Comparison of ENCODE assay signal across 8 mouse cellular contexts in genomic region chr1:162548016-162548916, GRCm38 (mm10). TPM values are rescaled to one million over a fixed set of nuclear protein-coding genes. Genes with fewer than 3 reads are reported as not detected.
DNase-seq lines count a peak whose midpoint lies in the region; ATAC-seq and TF ChIP-seq lines count a peak whose summit lies in the region.

TSS of gene Mettl13 (minus strand) at chr1:162548551.

- H3K27ac ChIP-seq in hindbrain, embryonic 10.5 days = peak within 1 kb of the TSS; percentile 85
- peak within 1 kb of the TSS; percentile 39 for H3K27ac ChIP-seq in lung, postnatal 0 days (ENCODE audit: low read length)

- peaks cover 21% of the 10 kb centered on the region for H3K4me1 ChIP-seq in hindbrain, embryonic 10.5 days (replicated peaks)
- peaks cover 2% of the 10 kb centered on the region; the same call in 1 of the 2 replicates for H3K4me1 ChIP-seq in lung, postnatal 0 days (ENCODE audit: insufficient read depth, low read depth, low read length)

- H3K27me3 ChIP-seq in hindbrain, embryonic 10.5 days (ENCODE audit: insufficient read depth, poor library complexity, severe bottlenecking) = no peaks in the 10 kb centered on the region
- H3K27me3 ChIP-seq in lung, postnatal 0 days (replicated peaks; ENCODE audit: insufficient read depth, low read length) = no peaks in the 10 kb centered on the region

- peak; percentile 87 for DNase-seq in MEL-GATA-1-ER (ENCODE audit: extremely low read depth, low read depth)
- peak; percentile 80 for DNase-seq in cerebellum, adult 8-10 months
- DNase-seq in forelimb bud, embryonic 11.5 days (ENCODE audit: low read depth, low spot score) = peak; percentile 94
- peak; percentile 97 for DNase-seq in hindbrain, embryonic 10.5 days (ENCODE audit: low spot score)
- DNase-seq in layer of hippocampus, adult 9-11 months = peak; percentile 93
- peak; percentile 97 for DNase-seq in lung, postnatal 0 days (ENCODE audit: low spot score)
- DNase-seq in ovary, postnatal 36 days (ENCODE audit: low spot score) = peak; percentile 83
- peak; percentile 85 for DNase-seq in thymus, postnatal 25 days

- H3K9ac ChIP-seq in lung, postnatal 0 days (replicated peaks; ENCODE audit: low read depth) = peak within 1 kb of the TSS; percentile 66

- peak within 1 kb of the TSS; percentile 88 for H3K4me2 ChIP-seq in lung, postnatal 0 days (replicated peaks; ENCODE audit: low read depth, low read length)

- H3K4me3 ChIP-seq in hindbrain, embryonic 10.5 days = peak within 1 kb of the TSS; percentile 77
- peak within 1 kb of the TSS; percentile 66 for H3K4me3 ChIP-seq in lung, postnatal 0 days (ENCODE audit: low read depth, low read length)

- WGBS in hindbrain, embryonic 10.5 days = 1% methylated on average over 52 of the region's 52 CpGs
- under 1% methylated on average over 52 of the region's 52 CpGs for WGBS in lung, postnatal 0 days

- H3K9me3 ChIP-seq in hindbrain, embryonic 10.5 days = no peaks in the 10 kb centered on the region
- H3K9me3 ChIP-seq in lung, postnatal 0 days (ENCODE audit: low read length) = no peaks in the 10 kb centered on the region

- TF ChIP-seq EP300 in lung, postnatal 0 days (IDR thresholded peaks at IDR 0.05) = no peak

- peak; percentile 7; the same call in 1 of the 2 replicates for TF ChIP-seq CTCF in lung, postnatal 0 days (IDR thresholded peaks at IDR 0.05)

- peaks cover 32% of the 10 kb centered on the region for H3K36me3 ChIP-seq in hindbrain, embryonic 10.5 days
- H3K36me3 ChIP-seq in lung, postnatal 0 days (ENCODE audit: insufficient read depth, low read length) = 0 out of 2 replicates have a peak, but pooled peaks cover 5% of the 10 kb centered on the region

- peak; percentile 100 for ATAC-seq in lung, postnatal 0 days

RNA-seq across cellular contexts. Expression of gene Mettl13, which starts in this region (rescaled TPM):
- 21.3 and 27.8 TPM in 2 replicates for polyA plus RNA-seq in hindbrain, embryonic 10.5 days (2016; fragmentation: Nextera tagmentation; extraction: Ambion mirVana)
- polyA plus RNA-seq in lung, postnatal 0 days (2015; fragmentation: Nextera tagmentation; extraction: Ambion mirVana) = 6.7 and 7.2 TPM in 2 replicates

Comparison
In these comparisons a context has a peak if more than half of its experiments do, and no peak if none do; other contexts are left out.
1. Peak in every context shown above with its lines: DNase-seq, ATAC-seq, H3K4me3 ChIP-seq and H3K27ac ChIP-seq.